Mouse (Mus musculus) kidney, postnatal 36 days (tissue): ENCODE measurements at regions not wholly inside any gene's neighbourhood (a gene's known extent, or its start where the extent isn't known, plus 50 kb on each side); places are given as distances from the start of the nearest gene placed in this dataset.

Source experiments
- DNase-seq, 2 experiments: peaks; one replicate each; pipeline ENCODE4 v3.0.0; 2021 to 2022; ENCODE audit warnings: mixed read lengths in 2 of 2

DNA sequence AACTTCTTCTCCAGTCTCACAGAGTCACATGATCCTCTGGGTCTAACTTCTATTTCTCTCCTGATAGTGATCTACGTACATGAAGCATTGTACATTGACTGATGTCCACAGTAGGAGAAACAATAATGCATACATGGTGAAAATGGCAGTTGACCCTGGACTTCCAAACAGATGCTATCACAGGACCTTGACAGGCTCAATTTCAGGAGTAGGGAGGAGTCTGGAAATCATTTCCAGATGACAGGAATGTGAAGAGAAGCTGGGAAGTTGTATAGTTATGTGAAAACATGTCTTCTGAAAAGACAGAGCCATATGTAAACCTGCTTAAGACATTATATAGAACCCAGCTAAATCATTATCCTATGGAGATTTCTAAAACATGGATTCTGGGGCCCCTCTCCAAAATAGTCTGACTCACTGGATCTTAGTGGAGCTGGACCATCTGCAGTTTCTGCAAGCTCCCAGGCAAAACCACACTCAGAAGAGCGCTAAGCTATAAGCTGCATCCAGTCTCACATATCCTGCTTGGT lies 322.3 kb upstream of the Ldb2 start:
- no peak for DNase-seq

DNA sequence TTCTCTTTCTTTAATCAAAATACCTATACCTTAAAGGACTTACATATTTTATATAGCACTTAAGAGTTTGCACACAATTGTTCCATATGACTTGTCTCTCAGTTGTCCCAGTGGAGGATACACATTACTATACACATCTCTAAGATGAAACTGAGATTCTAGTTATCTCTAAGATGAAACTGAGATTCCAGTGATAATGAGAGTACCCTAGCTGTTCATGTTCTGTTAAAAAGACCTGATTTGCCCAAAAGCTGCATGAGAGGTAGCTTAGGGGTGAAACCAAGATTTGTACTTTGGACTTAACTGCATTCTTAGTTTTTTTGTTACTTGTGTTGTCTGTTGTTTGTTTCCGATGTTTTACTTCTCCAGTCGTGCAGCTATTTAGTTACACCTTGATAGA lies 320.3 kb upstream of the Ldb2 start:
- DNase-seq, result no peak

DNA sequence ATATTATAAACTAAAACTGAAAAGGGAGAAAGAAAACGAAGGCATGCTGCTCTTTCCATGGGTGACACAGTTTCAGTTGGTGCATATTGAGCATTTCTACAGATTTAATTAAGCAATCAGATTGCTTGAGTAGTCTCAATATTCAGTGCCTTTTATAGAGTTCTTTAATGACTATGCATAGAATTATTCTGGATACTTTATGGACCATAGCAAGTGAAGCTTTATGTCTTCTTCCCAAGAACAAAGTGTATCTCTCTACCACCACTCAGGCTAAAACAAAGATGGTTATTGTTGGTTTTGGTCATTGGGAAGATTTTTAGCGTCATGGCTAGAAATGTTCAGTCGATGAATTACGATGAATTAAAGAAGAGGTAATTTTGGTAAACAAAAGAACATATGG lies 311.8 kb upstream of the Ldb2 start:
- DNase-seq, result no peak

DNA sequence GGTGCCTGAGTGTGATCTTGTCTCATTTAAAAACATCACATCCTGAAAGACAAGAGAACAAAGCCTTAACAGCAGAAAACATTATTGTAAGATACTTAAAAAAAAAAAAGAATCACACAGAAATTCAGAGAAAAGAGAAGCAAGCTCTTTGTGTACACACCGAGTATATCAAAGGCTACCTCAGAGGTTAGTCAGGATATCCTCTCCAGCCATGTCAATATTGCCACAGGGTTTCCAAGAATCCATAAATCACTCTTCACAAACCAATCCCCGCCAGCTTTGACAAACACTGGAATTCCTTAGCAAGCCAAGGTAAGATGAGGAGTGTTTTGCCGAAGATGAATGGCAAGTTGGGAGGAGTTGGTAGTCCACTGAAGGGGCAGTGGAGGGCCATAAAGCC lies 311.3 kb upstream of the Ldb2 start:
- no peak for DNase-seq

DNA sequence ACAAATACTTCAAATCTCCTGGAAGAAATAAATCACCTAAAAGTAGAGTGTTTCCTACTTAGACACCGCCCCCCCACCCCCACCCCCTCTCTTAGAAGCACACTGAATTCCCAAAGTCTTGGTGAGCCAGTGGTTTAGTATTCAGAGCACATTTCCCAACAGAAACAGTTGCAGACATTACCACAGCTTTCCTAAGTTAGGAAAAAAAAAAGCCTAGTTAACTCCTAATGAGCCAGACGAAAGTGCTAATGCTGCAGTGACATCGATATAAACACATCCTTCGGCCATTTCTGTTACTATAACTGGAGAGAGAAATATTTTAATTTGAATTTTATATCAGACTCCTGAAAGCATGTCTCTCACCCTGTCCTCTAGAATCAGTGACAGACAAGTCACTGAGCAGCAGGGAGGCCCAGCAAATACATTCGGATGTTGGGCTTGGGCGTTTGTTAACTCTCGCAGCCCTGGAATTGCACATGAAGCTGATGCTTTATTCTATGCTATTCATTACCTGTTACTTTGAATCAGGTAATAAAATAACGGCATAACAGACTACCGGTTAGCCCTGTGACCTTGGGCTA lies 305.8 kb upstream of the Ldb2 start:
- DNase-seq, result no peak

DNA sequence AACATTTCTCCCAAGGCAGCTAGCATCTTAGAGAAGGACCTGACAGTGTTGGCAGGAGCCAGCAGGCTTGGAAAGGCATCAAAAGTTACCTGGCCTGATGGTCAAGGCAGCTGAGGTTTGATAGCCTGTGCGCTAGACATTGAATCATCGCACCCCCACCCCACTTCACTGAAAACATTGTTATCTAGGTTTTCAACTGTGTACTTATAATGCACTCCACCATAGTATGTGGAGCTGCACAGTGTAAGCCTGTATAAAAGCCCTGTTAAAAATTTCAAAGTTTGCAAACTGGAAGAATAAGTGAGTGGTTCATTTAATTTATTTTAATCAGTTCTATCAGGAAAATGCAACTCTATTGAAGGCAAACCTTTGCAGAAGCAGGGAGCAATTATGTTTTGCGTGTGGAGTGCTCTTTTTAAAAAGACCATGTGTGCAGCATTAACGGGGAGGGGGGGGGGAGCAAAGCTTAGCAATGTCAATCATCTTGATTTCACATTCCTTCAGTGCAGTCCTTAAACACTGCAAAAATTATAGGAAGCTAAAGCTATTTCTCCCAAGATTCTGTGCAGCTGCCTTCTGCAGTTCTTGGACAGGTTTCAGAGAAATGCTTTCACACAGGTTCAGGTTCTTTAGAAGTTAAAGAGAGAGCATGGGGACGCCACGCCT lies 304.4 kb upstream of the Ldb2 start:
- DNase-seq, result no peak

DNA sequence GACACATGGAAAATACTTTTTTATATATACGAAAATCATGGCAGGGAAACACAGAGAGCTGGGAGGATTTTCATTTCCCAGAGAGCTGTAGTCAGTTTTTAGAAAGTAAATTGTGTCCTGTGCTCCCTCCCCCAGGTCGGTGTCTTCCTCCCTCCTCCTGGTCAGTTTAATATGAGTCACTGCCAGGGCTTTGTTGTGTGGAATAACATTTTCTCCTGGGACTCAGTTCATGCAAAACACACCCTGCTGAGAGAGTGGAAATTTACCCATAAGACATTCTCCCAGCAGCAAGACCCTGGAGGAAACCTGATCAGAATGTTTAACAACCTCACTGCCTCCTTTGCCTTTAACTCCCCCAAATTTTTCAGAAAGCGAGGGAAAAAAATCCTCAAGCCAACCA lies 303.2 kb upstream of the Ldb2 start:
- peak; percentile 15 to 28 for DNase-seq

DNA sequence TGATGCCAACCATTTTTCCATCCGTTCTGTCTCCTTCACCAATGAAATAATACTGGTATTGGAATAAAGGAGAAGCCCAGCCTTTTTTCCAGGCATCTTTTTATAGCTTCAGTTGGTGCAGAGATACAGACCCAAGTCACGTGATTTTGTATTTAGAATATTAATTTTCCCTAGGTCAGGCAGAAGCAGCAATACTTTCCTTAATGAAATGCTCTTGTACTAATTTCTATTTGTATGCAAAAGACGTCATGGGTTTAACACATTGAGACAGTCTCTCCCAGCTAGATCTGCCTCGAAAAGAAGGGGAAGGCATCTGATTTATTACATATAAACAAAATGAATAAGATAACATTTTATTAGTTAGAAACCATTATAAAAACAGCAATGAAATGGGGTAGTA lies 302.3 kb upstream of the Ldb2 start:
- no peak for DNase-seq

DNA sequence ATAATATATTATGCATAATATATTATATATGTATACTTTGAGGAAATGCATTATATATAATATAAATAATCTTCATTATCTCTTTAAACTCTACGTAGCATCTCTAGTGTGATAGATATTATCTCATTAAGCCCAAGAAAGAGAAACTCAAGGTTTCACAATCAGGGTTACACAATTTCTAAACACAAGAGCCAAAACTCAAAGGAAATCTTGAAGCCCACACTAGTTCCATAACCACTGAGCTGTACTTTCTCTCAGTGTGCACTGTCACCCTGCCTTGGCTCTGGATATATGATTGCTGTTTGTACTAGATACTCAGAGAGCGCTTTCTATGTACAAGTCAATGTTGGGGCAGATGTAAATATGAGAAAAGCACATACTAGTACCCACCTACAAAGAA lies 299.6 kb upstream of the Ldb2 start:
- no peak for DNase-seq

DNA sequence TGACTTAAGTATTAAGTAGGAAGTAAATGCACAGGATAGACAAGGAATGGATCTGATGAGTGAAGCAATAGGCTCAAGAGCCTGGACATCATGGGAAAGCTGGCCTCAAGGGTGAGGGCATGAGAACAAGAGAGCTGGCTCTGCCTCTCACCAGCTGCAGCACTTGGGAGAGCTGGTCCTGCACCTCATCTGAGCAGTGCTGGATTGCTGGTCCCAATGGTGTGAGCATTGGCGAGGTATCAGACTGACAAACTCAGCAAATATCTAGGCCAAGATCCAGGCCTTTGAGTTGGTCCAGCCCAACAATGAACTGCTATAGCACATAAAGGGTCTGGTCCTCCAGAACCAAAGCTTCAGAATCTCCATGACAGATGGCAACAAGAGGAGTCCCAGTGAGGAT lies 298.5 kb upstream of the Ldb2 start:
- DNase-seq, result no peak

DNA sequence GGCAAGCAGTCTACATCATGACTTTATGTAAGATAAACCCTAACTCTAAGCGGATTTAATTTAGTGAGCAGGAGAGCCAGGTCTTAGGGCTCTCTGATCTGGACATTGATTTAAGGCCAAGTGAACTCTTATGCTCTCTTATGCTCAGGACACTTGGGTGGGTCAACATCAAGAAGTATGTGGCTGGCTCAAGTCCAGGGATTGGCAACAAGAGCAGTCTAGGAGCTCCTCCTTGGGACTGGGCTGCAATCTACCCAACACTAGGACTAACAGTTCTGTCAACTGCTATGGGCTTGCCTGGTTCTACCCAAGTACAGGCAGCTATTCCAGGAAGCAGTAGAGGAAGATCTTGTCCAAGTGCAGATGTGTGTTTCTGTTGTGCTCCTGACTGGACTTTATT lies 285.3 kb upstream of the Ldb2 start:
- DNase-seq, result peak; percentile 34 to 39

DNA sequence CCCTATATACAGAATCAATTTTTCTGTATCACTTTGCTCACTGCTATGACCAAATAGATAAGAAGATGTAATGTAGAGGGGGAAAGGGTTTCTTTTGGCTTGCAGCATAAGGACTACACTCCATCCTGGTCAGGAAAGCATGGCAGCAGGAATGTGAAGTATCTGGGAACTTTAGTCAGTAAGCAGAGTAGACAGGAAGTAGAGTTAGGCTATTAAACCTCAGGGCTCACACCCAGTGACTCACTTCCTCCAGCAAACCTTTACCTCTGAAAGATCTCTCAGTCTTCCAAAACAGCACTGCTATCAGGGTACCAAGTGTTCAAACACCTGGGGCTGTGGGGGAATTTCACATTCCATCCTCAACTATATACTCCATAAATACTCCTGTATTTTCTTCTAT lies 283.1 kb upstream of the Ldb2 start:
- no peak for DNase-seq

DNA sequence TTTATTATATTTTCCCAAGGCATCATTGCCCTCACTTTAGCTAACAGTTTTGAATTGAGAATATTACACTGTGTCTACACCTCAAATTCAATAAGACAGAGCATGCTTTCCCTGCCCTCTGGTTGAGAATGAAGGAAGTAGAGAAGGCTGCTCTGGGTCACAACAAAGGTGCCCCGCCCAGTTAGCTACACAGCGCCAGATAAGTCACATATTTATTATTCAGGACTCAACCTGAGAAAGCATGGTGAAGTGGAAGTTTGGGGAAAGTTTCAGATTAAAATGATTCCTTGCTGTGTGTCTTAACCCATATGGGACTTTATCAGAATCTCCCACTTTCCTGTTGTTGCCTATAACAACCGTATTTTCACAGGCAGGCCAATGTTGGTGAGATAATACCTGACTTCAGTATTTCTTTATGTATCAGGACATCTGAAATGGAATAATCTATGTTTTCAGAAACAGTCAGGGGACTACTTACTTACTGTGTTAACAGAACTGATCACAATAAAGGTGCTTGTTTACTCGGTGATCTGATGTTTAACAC lies 276.9 kb upstream of the Ldb2 start:
- DNase-seq, result no peak

DNA sequence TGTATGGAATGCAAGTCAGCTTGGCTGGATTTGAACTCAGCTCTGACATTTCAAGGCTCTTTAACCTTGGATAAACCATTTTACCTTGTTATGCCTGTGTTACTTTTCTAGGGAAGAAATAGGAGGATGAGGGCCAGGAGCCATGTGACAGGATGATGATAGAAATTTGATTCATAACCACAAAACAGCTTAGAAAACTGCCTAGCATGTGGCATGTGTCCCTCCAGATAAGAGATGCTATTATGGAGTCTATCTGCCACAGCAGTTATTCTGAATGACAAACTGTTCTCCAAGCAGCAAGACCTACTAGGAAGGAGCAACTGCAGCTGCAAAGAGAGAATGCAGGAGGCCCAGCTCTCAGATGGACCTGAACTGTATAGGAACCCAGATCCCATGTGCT lies 275.7 kb upstream of the Ldb2 start:
- DNase-seq, result no peak

DNA sequence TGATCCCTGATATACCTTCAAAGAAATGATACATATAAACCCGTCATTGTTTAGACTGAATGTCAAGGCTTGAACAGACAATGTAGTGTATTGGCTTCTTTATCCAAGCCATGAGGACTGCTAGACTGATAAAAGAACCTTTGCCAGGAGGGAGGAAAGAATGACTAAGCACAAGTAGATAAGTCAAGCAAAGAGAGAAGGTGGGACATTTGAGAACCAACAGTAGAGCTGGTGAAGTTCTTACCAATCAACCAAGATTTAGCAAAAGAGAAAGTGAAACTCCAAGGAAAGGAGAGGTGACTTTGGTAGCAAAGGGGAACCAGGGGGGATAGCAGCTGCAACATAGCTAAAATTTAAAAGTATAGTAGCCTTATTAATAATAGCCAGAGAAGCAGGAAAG lies 273.0 kb upstream of the Ldb2 start:
- no peak for DNase-seq

DNA sequence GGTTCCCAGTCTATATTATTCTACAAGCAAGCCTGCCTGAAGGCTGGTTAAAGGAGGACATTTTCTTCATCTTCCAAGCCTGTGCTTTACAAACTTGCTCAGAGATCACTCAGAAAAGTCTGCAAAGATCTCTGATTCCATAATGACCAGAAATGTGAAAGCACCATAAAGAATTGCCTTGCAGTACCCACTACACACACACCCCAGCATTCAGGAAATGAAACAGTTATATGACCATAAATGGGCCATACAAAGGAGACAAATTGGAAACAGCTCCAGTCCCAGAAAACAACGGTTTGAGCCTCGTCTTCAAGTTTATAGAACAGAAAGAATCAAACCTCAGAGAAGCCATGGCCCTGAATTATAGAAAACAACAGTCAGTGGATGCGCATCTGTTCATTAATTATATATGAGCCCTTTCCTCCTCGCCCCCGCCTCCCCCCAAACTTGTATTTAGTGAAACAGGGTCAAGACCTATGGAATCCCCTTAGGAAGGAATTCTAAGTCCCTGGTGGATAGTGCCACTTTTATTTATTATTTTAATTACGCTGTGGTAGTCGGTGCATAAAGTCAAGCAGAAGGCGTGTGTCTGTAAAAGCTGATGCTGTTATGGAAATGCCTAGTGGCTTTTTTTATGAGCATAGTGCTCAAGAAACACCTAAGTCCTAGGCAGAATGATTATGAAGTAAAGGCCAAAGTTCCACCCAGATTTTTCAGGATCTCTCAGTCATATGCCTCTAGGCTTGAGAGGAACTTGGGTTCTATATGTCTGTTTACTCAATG lies 266.6 kb upstream of the Ldb2 start:
- no peak for DNase-seq

DNA sequence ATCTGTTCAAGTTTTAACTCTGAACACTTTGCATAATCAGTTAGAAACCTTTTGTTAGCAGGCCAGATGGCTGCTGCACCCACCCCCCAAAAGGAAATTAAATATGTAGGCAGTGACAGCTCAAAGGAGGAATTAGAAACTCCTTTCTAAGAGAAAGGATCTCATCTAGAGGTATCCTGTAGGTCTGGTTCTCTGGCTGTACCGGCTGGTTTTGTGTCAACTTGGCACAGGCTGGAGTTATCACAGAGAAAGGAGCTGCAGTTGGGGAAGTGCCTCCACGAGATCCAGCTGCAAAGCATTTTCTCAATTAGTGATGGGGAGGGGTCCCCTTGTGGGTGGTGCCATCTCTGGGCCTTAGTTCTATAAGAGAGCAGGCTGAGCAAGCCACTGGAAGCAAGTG lies 263.1 kb upstream of the Ldb2 start:
- no peak for DNase-seq

DNA sequence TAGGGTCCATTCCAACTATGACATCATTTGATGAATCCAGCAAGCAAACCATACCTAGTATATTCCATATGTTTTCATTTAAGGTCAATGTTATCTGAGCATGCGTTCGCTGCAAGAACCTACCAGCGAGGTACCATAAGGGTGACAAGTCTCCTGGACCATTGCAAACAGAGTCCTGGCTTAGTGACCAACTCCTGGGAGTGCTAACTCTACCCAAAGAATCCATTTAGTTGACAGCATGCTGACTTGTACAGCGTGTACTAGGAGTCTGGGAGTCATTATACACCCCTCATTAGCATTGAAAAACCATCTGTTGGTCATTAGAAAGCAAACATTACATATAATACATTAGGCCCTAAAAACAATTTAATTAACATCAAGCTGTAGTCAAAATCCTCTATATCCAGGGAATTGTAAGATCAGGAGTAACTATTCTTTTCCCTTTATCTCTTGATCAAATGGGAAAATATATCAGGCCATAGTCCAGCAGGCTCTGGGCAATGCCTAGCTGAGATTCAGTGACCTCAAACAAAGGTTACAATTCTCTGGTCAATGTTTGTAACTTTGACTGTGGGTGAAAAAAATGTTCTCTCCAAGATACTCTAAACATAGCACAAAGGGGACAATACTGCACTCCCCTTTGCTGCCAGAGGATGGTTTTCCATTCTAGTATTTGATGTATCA lies 255.9 kb upstream of the Ldb2 start:
- no peak for DNase-seq

DNA sequence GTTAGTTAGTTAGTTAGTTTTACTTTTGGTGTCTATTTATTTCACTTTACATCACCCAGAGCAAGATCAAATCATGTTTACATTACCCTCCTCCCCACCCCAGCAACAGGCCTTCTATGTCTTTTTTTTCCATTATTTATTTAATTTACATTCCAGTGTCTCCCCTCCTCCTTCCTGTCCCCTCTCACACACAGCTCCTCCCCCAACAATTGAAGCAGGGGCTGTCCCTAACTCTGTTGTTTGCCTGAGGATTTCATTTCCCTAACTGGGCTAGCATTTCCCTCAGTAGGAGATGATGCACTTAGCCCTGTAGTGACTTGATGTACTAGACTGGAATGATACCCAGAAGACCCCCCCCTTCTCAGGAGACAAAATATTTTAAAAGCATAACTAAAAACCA lies 249.9 kb upstream of the Ldb2 start:
- no peak for DNase-seq

DNA sequence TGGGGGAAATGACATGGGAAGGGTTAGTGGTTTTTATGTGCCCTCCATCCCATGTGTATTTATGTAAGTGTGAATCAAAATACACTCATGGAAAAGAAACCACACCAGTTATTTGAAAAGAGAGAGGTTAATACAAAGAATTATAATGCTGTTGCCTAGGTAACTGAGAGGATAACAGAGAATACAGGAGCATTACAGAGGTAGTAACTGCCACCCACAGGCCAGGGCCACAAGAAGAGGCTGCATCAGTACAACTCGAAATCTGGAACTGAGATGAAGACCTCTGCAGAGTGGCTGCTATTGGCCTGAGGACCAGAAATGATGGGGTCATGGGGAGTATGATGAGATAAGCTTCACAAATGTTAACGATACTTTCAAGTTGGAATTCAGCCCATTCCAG lies 243.4 kb upstream of the Ldb2 start:
- no peak for DNase-seq

DNA sequence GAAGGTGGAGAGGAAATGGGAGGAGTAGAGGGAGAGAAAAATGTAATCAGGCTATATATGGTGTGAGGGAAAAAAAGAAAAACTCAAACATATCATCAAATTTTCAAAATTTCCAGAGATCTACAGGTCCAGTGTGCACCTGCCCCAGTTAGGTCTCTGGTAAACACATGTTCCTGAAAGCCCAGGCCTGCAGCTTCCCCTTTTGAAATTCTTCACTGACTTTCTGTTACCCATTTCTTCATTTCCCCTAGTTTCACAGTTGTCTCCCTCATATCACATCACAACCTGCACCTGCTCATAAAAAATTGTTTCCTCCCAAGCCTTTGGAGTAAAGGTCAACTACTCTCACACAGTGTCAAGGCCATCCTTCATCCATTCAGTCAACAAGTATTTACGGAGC lies 236.9 kb upstream of the Ldb2 start:
- DNase-seq, result no peak

DNA sequence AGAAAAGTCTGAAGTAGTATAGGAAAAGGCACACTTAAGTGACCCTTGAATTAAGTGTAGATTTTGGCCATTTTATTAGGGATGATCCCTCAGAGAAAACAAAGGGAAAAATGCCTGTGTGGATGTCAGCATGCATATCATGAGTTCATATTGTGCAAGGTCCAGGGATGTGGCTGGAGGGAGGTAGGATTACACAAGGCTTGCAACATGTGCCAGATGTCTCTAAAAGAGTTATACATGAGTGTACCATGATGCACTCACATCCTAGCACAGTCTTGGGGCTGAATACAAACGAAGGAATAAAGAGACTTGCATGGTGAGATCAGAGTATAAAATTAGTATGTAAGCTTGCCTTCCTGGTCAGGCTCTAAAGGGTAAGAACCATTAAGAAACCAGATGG lies 233.7 kb upstream of the Ldb2 start:
- no peak for DNase-seq

DNA sequence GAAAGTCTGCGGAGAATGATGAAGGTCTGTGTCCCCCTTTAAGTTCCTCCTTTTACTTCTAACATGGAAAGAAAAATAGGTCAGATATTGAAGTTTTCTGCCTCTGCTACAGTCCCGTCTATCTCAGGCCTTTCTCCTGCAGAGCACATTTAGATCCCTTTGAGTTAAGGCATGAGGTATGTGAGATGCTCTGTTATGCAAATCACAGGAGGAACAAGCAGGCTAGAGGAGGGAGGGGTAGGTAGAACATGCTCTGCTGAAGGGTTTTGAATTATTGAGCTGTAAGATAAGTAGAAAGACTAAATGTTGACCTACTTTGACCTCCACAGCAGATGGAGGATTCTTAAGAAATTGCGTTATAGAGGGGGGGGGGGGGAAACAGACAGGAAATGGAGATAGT lies 228.4 kb upstream of the Ldb2 start:
- no peak for DNase-seq
